Mouse (Mus musculus) midbrain, postnatal 0 days (tissue): Measurements from ENCODE around the gene Grap2. TPM values are rescaled to one million over a fixed set of nuclear protein-coding genes. Genes with fewer than 3 reads are reported as not detected.

Source experiments
- ATAC-seq: fragments of 200-750 bp; cut with Nextera tagmentation; 2 replicates; pipeline ENCODE4 v1.8.0; 2017; ENCODE audit warnings: moderate number of reproducible peaks, mild to moderate bottlenecking, moderate TSS enrichment, moderate library complexity; ENCODE audit not compliant: low FRiP score
- DNase-seq: peaks from one replicate; pipeline ENCODE4 v3.0.0-alpha.2; 2015; ENCODE audit warnings: low spot score
- H3K27ac ChIP-seq: fragments of 300-500 bp; sonication (generic); 2 replicates; pipeline ENCODE4 v1.5.1; 2014; ENCODE audit warnings: low read depth, mild to moderate bottlenecking, low read length, mixed read lengths
- H3K27me3 ChIP-seq: fragments of 300-500 bp; sonication (generic); 2 replicates; pipeline ENCODE4 v1.6.1; 2014; ENCODE audit warnings: low read length, control low read depth, mixed read lengths; ENCODE audit not compliant: insufficient read depth
- H3K36me3 ChIP-seq: fragments of 300-500 bp; sonication (generic); 2 replicates; pipeline ENCODE4 v1.6.1; 2014; ENCODE audit warnings: low read length, control low read depth, mixed read lengths; ENCODE audit not compliant: insufficient read depth
- H3K4me1 ChIP-seq: fragments of 300-500 bp; sonication (generic); 2 replicates; pipeline ENCODE4 v1.6.1; 2014; ENCODE audit warnings: mild to moderate bottlenecking, control low read depth, antibody characterized with exemption, low read length, mixed read lengths; ENCODE audit not compliant: insufficient read depth
- H3K4me2 ChIP-seq: fragments of 300-500 bp; sonication (generic); 2 replicates; pipeline ENCODE4 v1.6.1; 2014; ENCODE audit warnings: low read depth, mild to moderate bottlenecking, low read length, mixed read lengths; ENCODE audit not compliant: poor library complexity, severe bottlenecking
- H3K4me3 ChIP-seq: fragments of 300-500 bp; sonication (generic); 2 replicates; pipeline ENCODE4 v1.5.1; 2014; ENCODE audit warnings: low read depth, mild to moderate bottlenecking, low read length, moderate library complexity
- H3K9ac ChIP-seq: fragments of 300-500 bp; sonication (generic); replicated peaks from 2 replicates; pipeline ENCODE4 v1.6.1; 2014; ENCODE audit warnings: mild to moderate bottlenecking, low read length, moderate library complexity, mixed read lengths; ENCODE audit not compliant: poor library complexity, severe bottlenecking
- H3K9me3 ChIP-seq: fragments of 300-500 bp; sonication (generic); 2 replicates; pipeline ENCODE4 v1.6.1; 2016; ENCODE audit warnings: low read length, control low read depth
- CTCF ChIP-seq: IDR thresholded peaks from 2 replicates; pipeline ENCODE4 v1.5.1; 2016; ENCODE audit warnings: antibody characterized with exemption, mild to moderate bottlenecking
- WGBS: fragments of 180-500 bp; shearing (Covaris S2); extraction: QIAGEN DNeasy Blood & Tissue Kit; methylation state at CpG from one replicate; pipeline ENCODE4 v1.1.7; 2014; 5-methylcytosine and 5-hydroxymethylcytosine counted together
- microRNA-seq: library from miRNA; unstranded; fragments of <30 nt; microRNA quantifications from one replicate; pipeline ENCODE4, GENCODE M21; 2016; ENCODE audit warnings: borderline number of aligned reads
- polyA plus RNA-seq: library from polyadenylated mRNA; unstranded; fragments of >200 nt; fragmentation: Nextera tagmentation; extraction: Ambion mirVana; gene quantifications from 2 replicates; pipeline ENCODE4 v1.2.1, GENCODE M21; 2015
- total RNA-seq: library from RNA; depleted of rRNA; stranded (reverse); fragments of >200 nt; gene quantifications from 2 replicates; pipeline ENCODE4 v1.2.3, GENCODE M21; 2014; rRNA removed

The Grap2 gene
- total and polyA plus RNA-seq, 2 experiments from 2014 or later, result 0.07 to 0.66 TPM

GRCm38 (mm10) chr15:80685603-80685895 is 113.2 kb downstream of the Grap2 start:
- TF ChIP-seq CTCF, result no peak
- Histone ChIP-seq H3K9me3 (no peaks in the 10 kb centered on the region), H3K4me1 (peaks cover 16% of the 10 kb centered on the region), H3K36me3 (no peaks in the 10 kb centered on the region), H3K4me2 (no peak overlapping the region), H3K4me3 (no peak overlapping the region), H3K27ac (no peak overlapping the region), H3K9ac (no peak overlapping the region), H3K27me3 (no peaks in the 10 kb centered on the region)
- ATAC-seq, result no peak; the same call in 1 of the 2 replicates
- DNase-seq, result peak; percentile 64
- 28% methylated on average over 7 of the region's 7 CpGs for WGBS

GRCm38 (mm10) chr15:80688536-80688935 is 116.1 kb downstream of the Grap2 start:
- H3K36me3 ChIP-seq, result no peaks in the 10 kb centered on the region
- H3K4me3 ChIP-seq, result no peak overlapping the region
- TF ChIP-seq CTCF, result no peak
- no peak overlapping the region for H3K4me2 ChIP-seq
- DNase-seq (no peak), ATAC-seq (no peak)
- H3K4me1 ChIP-seq, result peaks cover 26% of the 10 kb centered on the region
- no peak overlapping the region for H3K27ac ChIP-seq
- H3K27me3 ChIP-seq, result no peaks in the 10 kb centered on the region
- WGBS, result 70% methylated on average over 7 of the region's 7 CpGs
- no peaks in the 10 kb centered on the region for H3K9me3 ChIP-seq
- no peak overlapping the region for H3K9ac ChIP-seq

GRCm38 (mm10) chr15:80693492-80693891 is 121.1 kb downstream of the Grap2 start:
- 24% methylated on average over 3 of the region's 3 CpGs for WGBS
- no peak for DNase-seq
- no peak; the same call in 1 of the 2 replicates for ATAC-seq
- no peak overlapping the region for H3K9ac ChIP-seq
- H3K36me3 ChIP-seq, result no peaks in the 10 kb centered on the region
- TF ChIP-seq CTCF, result no peak; the same call in 1 of the 2 replicates
- H3K4me2 ChIP-seq, result no peak overlapping the region
- peak overlapping the region; percentile 38 for H3K27ac ChIP-seq
- no peaks in the 10 kb centered on the region for H3K27me3 ChIP-seq
- H3K4me1 ChIP-seq, result peaks cover 19% of the 10 kb centered on the region
- H3K9me3 ChIP-seq, result no peaks in the 10 kb centered on the region
- H3K4me3 ChIP-seq, result no peak overlapping the region

- no peaks in the 10 kb centered on the region for H3K27me3 ChIP-seq
- peak overlapping the region; percentile 38; the same call in 1 of the 2 replicates for H3K27ac ChIP-seq
- H3K9me3 ChIP-seq, result no peaks in the 10 kb centered on the region
- H3K4me1 ChIP-seq, result peaks cover 19% of the 10 kb centered on the region
- H3K4me2 ChIP-seq, result peak overlapping the region; percentile 33
- TF ChIP-seq CTCF, result peak; percentile 89
- 9% methylated on average over 11 of the region's 11 CpGs for WGBS
- H3K36me3 ChIP-seq, result no peaks in the 10 kb centered on the region
- peak; percentile 42; the same call in 1 of the 2 replicates for ATAC-seq
- no peak overlapping the region for H3K4me3 ChIP-seq
- no peak overlapping the region for H3K9ac ChIP-seq
- peak; percentile 86 for DNase-seq
Observed at GRCm38 (mm10) chr15:80694125-80694910, 121.9 kb downstream of the Grap2 start.

- no peaks in the 10 kb centered on the region for H3K27me3 ChIP-seq
- 67% methylated on average over 5 of the region's 5 CpGs for WGBS
- H3K36me3 ChIP-seq, result no peaks in the 10 kb centered on the region
- H3K9me3 ChIP-seq, result no peaks in the 10 kb centered on the region
- no peak overlapping the region for H3K27ac ChIP-seq
- no peak for ATAC-seq
- no peak overlapping the region for H3K4me3 ChIP-seq
- TF ChIP-seq CTCF, result no peak
- no peak overlapping the region for H3K4me2 ChIP-seq
- peaks cover 15% of the 10 kb centered on the region for H3K4me1 ChIP-seq
- 0 out of 2 replicates have a peak overlapping the region, but pooled peaks have one; percentile 29 for H3K9ac ChIP-seq
- DNase-seq, result no peak
Observed at GRCm38 (mm10) chr15:80697564-80697963, 125.2 kb downstream of the Grap2 start.

GRCm38 (mm10) chr15:80701481-80702257 is 129.3 kb downstream of the Grap2 start:
- Histone ChIP-seq H3K27ac (no peak overlapping the region), H3K36me3 (no peaks in the 10 kb centered on the region), H3K4me2 (no peak overlapping the region), H3K27me3 (no peaks in the 10 kb centered on the region), H3K9me3 (no peaks in the 10 kb centered on the region), H3K4me1 (no peaks in the 10 kb centered on the region), H3K4me3 (no peak overlapping the region), H3K9ac (no peak overlapping the region)
- WGBS, result 83% methylated on average over 8 of the region's 8 CpGs
- TF ChIP-seq CTCF, result no peak
- no peak for ATAC-seq
- no peak for DNase-seq

Small RNAs within 50 kb of the gene (microRNA-seq; reads per million reads assigned to microRNA genes)
- gene Mir6957, result not detected

Other genes starting within 250 kb of the Grap2 start
- not detected in 2 replicates for gene Enthd1, start 7.4 kb upstream of the Grap2 start, total RNA-seq
- gene Enthd1, start 7.4 kb upstream of the Grap2 start, polyA plus RNA-seq, result not detected in 2 replicates
- 0.93 and 2.3 TPM in 2 replicates for gene Fam83f, start 99.3 kb downstream of the Grap2 start, total RNA-seq
- 0.48 and 0.65 TPM in 2 replicates for gene Fam83f, start 99.3 kb downstream of the Grap2 start, polyA plus RNA-seq
- 30.0 and 39.0 TPM in 2 replicates for gene Tnrc6b, start 138.7 kb downstream of the Grap2 start, total RNA-seq
- 21.5 and 26.3 TPM in 2 replicates for gene Tnrc6b, start 138.7 kb downstream of the Grap2 start, polyA plus RNA-seq